Mouse (Mus musculus) common myeloid progenitor, adult 5-6 weeks (primary cell): ENCODE results near the gene Aarsd1. TPM values are rescaled to one million over a fixed set of nuclear protein-coding genes. Genes with fewer than 3 reads are reported as not detected.
"Not testable (repeated sequence)": the region's sequence is repeated elsewhere in the genome, so short reads cannot be mapped to it uniquely, and the experiment has no call there.

Source experiments
- ATAC-seq: replicated peaks from 2 replicates; pipeline ENCODE4 v1.8.0; 2016; ENCODE audit warnings: low read depth, mild to moderate bottlenecking, moderate TSS enrichment, inconsistent platforms; ENCODE audit not compliant: poor library complexity, severe bottlenecking
- total RNA-seq: library from RNA; stranded (forward); fragments of 200-1000, 187-1606 nt; gene quantifications from 2 replicates; pipeline ENCODE4 v1.2.3, GENCODE M21; 2017

Gene Aarsd1
- total RNA-seq, result 51.6 and 69.0 TPM in 2 replicates

GRCm38 (mm10) chr11:101417101-101417855 is at the start of gene Aarsd1:
Aarsd1 (minus strand) TSS chr11:101417615.
- peak; percentile 92 for ATAC-seq

GRCm38 (mm10) chr11:101466552-101466950 is 49.1 kb upstream of the Aarsd1 start:
- ATAC-seq, result not testable (repeated sequence)

GRCm38 (mm10) chr11:101465869-101466551 is 48.6 kb upstream of the Aarsd1 start, which contains the start of gene Vat1:
Vat1 (minus strand) TSS chr11:101466230.
- peak; percentile 8; the same call in 1 of the 2 replicates for ATAC-seq

- ATAC-seq, result peak; percentile 13; the same call in 1 of the 2 replicates
These were observed 47.9 kb upstream of the Aarsd1 start for GRCm38 (mm10) chr11:101465101-101465868.

GRCm38 (mm10) chr11:101464211-101465100 is 47.0 kb upstream of the Aarsd1 start, which contains the start of gene Rnd2:
Rnd2 (plus strand) TSS chr11:101464999.
- ATAC-seq, result peak; percentile 0; the same call in 1 of the 2 replicates

GRCm38 (mm10) chr11:101462583-101463440 is 45.4 kb upstream of the Aarsd1 start:
- ATAC-seq, result 0 out of 2 replicates have a peak, but pooled peaks have one; percentile 5

GRCm38 (mm10) chr11:101462141-101462540 is 44.7 kb upstream of the Aarsd1 start:
- no peak for ATAC-seq

GRCm38 (mm10) chr11:101460321-101460720 is 42.9 kb upstream of the Aarsd1 start:
- ATAC-seq, result no peak

- ATAC-seq, result no peak
These were observed 42.3 kb upstream of the Aarsd1 start for GRCm38 (mm10) chr11:101459716-101460115.

- ATAC-seq, result no peak
These were observed 40.8 kb upstream of the Aarsd1 start for GRCm38 (mm10) chr11:101458217-101458616.

GRCm38 (mm10) chr11:101457631-101458030 is 40.2 kb upstream of the Aarsd1 start:
- ATAC-seq, result no peak

- no peak for ATAC-seq
These were observed 38.2 kb upstream of the Aarsd1 start for GRCm38 (mm10) chr11:101455627-101456026.

GRCm38 (mm10) chr11:101454702-101455101 is 37.3 kb upstream of the Aarsd1 start:
- ATAC-seq, result no peak

- no peak for ATAC-seq
These were observed 34.8 kb upstream of the Aarsd1 start for GRCm38 (mm10) chr11:101452093-101452774.

GRCm38 (mm10) chr11:101451536-101451935 is 34.1 kb upstream of the Aarsd1 start:
- no peak for ATAC-seq

GRCm38 (mm10) chr11:101450394-101450793 is 33.0 kb upstream of the Aarsd1 start:
- ATAC-seq, result no peak

GRCm38 (mm10) chr11:101449596-101449995 is 32.2 kb upstream of the Aarsd1 start:
- ATAC-seq, result not testable (repeated sequence)

GRCm38 (mm10) chr11:101448899-101449298 is 31.5 kb upstream of the Aarsd1 start:
- no peak for ATAC-seq
